Mouse (Mus musculus) kidney, postnatal 36 days (tissue): ENCODE results near the gene Ppih.
"Not testable (repeated sequence)": the region's sequence is repeated elsewhere in the genome, so short reads cannot be mapped to it uniquely, and the experiment has no call there.

ENCODE experiments used
- DNase-seq, 2 experiments: peaks; one replicate each; pipeline ENCODE4 v3.0.0; 2021 to 2022; ENCODE audit warnings: mixed read lengths in 2 of 2

Ppih gene

DNA sequence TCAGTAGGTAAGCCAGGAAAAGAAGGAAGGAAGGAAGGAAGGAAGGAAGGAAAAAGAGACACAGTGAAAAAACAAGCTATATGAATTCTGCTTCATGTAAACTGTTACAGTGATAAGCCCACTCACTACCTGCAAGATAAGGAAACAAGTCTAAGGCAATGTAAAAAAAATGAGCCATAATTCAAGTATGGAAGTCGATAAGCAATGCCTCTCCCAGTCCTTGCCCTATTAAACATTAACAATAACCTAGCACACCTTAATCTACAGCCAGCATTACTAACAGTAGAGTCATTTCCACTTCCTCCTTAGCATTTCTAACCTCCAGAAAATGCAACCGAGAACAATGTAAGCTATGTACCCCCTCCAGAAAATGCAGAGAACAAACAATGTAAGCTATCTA lies 35.0 kb downstream of the Ppih start:
- DNase-seq, result no peak

DNA sequence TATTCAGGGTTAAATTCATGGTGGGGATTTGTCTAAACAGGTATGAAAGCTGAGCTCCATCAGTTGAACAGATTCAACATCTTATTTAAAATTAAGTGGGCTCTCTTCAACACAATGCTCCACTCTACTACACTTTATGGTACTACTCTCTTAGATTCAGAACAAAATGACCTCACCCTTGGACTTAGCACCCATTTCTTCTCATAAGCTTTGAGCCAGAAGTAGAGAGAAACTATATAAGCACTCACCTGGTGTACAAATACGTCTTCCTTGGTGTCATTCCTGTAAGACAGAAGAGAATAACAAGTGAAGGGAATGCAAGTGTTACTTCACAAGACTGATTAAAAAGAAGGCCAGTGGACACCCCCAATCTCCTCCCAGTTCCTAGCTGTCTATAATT lies 35.5 kb downstream of the Ppih start:
- no peak for DNase-seq

DNA sequence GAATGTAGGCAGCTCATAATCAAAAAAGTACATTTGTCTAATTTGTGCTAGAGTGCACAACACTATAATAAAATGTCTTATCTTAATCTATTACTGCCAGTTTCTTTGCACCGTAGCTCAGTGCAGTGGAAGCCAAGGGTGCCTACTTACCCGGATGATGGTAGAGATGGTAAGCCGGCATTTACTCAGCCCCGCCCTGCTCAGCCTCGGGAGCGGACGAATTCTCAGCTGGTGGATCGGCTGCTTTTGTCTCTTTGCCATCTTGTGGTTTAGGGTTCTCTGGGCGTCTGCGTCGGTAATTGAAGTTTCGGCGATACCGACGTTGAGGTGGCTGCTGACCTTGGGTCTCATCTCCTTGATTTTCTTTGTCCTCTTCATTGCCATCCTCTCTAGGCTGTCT lies 41.6 kb downstream of the Ppih start:
- not testable (repeated sequence) for DNase-seq

DNA sequence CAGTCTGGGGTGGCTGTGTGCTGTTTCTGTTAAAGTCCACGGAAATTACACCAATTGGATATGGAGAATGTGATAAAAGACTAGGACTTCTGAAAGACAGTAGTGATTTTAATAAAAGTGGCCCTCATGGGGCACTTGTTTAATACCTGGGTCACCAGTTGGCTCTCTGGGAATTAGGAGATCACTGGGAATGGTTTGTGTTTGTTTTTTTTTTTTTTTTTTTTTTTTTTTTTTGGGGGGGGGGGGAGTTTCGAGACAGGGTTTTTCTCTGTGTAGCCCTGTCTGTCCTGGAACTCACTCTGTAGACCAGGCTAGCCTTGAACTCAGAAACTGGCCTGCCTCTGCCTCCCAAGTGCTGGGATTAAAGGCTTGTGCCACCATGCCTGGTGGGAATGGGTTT lies 44.6 kb downstream of the Ppih start:
- DNase-seq, result no peak

DNA sequence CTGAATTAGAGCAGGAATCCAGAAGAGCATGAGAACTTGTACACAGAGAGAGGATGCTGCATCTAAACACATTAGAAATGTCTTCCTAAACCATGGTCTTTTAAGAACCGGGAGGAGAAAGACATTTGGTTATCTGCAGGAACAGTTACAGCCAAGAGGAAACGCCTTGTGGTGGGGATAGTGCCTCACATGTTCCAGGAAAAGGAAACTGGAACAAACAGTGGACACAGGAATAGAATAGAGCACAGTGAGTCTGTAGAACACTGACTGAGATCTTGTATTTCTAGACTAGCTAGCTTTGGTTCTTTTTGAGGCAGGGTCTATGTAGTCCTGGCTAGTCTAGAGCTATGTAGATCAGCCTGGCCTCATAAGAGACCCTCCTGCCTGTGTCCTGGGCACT lies 45.1 kb downstream of the Ppih start:
- DNase-seq, result peak in 1 of 2 experiments; percentile 56

DNA sequence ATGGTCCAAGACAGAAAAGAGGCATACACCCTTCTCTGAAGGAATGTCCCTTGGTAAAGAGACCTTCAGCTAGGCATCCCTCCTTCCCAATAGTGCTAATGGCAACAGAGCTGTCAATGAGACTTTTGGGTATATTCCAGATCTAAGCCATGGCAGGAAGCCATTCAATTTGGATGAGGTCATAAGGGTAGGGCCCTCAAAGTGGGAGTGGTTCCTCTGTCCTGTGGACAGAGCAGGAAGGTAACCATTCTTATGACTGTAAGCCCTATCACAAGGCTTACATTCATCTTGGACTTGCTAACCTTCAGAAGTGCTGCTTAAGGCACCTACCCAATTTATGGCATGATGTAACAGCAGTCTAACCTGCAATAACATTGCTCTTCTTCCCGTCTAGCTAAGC lies 45.7 kb downstream of the Ppih start:
- DNase-seq, result peak in 1 of 2 experiments; percentile 49

DNA sequence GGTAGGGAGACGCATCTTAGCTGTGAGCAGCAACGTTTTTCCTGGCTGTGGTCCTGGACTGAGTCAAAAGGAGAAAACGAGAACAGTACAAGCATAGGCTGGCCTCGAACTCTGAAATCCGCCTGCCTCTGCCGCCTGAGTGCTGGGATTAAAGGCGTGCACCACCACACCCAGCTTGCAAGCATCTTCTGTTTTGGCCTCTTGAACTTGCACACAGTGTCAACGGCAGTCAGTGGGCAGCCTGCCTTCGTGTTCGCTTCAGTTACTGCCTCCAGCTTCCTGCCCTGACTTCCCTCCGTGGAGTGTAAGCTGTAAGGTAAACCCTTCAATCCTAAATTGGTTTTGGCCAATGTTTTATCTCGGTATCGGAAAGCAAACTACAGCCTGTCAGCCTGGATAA lies 53.7 kb downstream of the Ppih start:
- DNase-seq, result no peak

DNA sequence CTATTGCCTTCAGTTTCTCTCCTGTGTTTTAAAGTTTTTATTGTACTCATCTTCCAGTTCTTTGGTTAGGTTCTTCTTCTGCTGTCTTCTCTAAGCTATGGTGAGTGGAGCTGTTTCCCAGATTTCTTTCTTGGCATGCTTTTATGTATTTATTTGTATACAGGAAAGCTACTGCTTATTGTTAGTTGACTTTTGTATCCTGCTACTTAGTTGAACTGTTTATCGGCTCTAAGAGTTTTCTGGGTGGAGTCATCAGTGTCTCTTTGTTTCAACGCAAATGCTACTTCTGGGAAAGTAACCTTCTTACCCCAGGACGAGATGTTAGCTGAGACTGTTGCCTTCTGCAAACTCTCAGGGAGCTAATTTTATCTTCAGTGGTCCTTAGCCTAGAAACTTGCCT lies 56.9 kb downstream of the Ppih start:
- no peak for DNase-seq

DNA sequence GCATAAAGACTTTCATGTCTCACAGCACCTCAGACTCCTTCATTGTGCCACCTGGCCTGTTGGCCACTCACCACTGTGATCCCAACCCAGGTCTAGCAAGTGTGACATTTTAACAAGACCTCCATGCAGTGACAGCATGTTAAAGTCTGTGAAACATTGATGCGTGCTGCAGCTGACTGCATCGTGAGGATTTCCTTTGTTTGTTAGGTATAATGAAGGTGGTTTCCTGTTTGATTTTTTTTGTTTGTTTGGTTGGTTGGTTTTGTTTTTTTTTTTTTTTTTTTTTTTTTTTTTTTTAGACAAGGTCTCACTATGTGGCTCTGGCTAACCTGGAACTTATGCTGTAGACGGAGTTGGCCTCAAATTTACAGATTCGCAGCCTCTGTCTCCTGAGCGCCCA lies 57.9 kb downstream of the Ppih start:
- DNase-seq, result no peak

DNA sequence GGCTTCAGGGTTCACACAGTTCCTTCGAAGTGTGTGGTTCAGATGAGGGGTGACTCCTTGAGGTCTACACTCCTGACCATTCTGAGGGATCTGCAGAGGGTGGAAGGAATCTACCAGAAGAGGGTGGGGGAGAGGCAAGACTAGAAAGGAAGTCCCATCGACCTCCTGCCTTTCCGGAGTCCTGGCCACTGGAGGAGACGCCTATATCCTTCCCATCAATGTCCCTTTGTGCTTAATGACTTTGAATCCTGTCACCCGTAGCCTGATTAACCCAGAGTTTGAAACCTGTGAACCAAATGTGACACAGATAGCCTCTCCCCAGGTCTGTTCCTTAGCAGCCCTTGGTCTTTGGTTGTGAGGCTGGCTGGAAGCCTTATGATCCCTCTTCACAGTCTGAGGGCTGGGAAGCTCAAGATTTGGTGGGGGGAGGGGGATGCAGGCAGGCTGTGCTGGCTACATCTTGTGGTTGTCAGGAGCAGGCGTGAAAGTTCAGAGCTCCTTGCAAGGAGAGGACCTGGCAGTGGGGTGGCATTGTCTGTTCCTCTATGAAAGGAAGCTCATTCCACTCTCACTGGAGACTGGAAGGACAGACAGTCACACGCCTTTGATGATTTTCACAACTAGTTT lies 59.1 kb downstream of the Ppih start:
- DNase-seq, result no peak

DNA sequence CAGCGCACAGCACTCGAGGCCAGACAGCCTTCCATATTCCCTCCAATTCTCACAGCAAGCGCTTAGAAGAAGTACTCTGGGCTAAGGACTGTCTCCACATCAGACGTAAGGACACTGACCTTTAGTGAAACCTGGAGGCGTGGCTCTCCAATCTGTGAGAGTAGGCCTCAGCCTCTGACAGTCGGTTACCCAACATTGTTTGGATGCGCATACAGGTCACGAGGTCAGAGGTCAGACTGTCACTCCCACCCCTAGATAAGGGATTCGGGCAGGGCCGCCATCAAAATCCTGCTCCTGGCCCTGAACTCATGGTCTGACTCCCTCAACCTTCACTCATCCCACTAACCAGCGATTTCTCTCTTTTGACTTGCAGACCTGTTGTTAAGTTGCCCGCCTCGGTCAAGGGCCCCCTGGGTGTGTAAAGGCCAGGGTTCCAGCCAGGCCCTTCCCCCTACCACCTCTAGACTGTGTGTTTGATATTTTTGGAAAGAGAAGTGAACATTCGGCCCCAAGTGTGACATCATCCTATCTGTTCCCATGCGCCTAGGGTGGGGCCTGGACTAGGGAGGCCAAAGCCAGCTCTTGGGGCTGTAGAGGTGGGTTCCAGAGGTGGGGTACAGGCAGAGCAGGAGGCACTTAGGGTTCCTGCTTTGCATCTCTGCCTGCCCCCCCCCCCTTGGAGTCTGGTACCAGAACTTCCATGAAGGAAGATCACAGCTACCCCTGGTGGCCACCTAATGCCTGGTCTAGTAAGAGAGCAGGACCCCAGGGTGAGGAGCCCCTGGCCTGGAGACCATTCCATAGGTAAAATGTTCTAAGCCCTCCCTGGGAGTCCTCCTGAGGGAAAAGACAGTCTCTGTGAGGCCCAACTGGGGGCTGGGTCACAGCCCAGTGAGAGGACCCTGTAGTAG lies 60.7 kb downstream of the Ppih start:
- DNase-seq, result peak in 1 of 2 experiments; percentile 35

DNA sequence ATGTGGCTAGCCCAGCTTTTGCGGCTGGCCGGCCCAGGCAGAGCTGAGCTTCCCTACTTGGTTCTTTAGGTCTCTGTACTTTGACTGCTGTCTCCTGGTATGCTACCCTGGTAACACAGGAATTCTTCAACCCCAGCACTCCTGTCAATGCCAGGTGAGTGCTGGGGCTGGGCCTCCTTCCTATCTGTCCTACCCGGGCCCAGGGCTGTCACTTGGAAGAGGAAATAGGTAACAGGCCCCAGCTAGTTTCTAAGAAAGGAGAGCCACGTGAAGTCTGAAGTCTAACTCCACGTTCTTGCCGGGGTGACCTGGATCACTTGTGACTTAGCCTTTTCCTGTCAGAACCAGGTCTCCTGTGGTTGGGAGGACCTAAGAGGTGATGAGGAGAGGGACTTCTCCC lies 63.3 kb downstream of the Ppih start:
- DNase-seq, result peak in 1 of 2 experiments; percentile 52

DNA sequence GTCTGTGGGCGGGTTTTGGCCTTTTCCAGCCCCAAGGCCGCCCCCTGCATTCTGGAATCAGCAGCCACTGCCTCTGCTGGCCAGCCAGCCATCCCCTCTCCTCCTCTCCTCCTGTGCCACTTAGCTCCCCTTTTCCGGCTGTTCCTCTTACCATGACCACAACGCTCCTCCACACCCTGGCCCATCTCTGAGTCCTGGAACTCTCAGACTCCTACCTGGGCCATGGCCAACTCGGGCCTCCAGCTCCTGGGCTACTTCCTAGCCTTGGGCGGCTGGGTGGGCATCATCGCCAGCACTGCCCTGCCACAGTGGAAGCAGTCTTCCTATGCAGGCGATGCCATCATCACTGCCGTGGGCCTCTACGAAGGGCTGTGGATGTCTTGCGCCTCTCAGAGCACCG lies 65.0 kb downstream of the Ppih start, which contains the start of gene Cldn19:
Gene Cldn19, plus strand, starts transcription at position 64 of the 400 bp plus-strand sequence.
- DNase-seq, result peak in 1 of 2 experiments; percentile 34

DNA sequence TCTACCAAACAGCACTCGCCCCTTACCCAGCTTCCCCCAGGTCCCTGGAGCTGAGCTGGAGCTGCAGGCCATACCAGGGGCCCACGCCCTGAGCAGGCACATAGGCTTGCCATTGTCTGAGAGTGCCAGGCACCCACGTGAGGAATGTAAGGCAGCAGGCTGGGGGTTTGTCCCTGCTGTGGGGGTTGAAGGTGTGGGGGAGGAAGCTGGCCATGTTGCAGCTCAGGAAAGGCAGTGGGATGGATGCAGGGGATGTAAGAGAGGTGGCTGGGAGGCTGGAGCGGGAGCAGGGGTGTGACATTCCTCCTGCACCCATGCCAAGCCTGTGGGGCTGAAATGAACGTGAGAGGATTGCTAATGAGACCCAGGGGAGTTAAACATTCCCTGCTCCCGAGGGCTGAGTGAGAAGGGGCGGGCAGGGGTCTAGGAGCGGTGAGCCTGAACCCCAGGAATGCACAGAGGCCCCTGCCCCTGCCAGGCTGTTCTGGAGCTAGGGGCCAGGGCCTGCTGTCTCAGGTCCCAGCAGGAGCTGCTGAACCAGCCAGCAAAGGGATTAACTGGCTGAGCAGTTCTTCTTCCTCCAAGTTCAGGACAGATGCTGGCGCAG lies 66.2 kb downstream of the Ppih start:
- peak; percentile 58 to 63 for DNase-seq

DNA sequence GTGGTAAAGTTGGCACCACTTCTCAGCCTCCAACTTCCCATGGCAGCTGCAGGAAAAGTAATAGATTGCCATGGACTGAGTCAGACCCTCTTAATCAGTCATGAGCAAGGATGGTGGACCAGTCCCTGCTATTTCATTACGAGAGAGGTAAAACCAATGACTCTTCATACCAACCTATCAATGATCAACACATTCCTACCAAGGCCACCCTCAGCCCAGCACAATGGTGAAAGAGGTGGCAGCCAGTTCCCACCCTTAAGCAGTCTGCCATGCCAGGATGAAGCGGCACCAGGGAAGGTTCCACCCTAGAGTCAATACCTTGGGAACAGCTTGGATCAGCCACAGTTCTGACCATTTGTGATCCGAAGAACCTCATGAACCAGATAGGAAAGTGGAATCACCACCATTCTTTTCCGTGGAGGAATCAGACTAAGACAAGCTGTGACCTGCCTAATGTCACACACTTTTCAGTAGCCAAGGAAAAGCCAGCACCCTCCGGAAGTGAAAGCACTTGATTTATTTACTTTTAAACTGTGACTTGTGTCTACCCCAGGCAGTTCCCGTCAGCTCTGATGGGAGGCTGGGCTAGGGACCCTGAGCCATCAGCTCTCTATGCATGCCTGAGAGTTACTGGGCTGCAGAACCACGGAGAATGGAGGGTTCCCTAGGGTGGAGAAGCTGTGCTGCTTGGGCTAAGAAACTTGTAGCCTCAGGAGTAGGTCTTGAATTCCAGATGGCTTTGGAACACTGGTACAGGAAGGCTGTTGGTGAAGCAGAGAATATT lies 68.1 kb downstream of the Ppih start:
- DNase-seq, result no peak
